Mouse (Mus musculus): Measurements from ENCODE around the gene D430041D05Rik. TPM values are rescaled to one million over a fixed set of nuclear protein-coding genes. Genes with fewer than 3 reads are reported as not detected.

The D430041D05Rik gene
- total RNA-seq, 2 experiments from 2014 or later, result 0.03 TPM

DNA sequence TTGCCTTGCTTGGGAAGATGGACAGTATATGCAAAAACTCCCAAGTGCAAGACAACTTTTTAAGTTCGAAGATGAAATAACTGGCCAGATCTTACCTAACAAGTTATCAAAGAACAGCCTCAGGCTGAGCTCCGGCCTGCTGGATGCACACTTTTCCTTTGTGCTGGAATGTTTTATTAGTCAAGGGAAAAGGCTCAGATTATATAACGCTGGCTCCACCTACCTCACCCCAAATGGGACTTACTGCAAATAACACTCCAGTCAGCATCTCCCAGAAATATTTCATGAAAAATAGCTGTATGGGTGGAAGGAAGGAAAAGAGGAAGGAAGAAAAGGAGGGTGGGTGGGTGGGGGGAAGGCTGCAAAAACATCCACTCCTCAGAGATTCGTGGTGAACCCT lies 54.3 kb downstream of the D430041D05Rik start:
- intact Hi-C loops (cut with DNase I), result no loop called here
- no peak for DNase-seq (ENCODE audit: low spot score)

DNA sequence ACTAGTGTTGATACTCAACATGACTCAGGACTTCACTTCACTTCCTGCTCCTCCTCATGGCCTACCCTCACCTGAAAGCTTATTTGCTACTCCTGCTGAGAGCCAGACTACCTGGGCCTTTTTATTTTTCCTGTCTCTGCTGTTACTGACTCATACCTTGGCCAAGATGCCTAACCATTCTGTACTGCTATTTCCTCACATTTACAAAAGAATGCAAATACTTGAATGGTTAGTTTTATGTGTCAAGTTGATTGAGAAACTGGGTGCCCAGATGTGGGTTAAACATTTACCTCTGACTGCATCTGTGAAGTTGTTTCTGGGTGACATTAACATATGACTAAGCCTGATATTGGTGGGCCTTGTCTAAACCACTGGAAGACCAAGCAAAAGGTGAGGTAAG lies 56.7 kb downstream of the D430041D05Rik start:
- intact Hi-C loops (cut with DNase I), result no loop called here
- DNase-seq (ENCODE audit: low spot score), result no peak

- intact Hi-C loops (cut with DNase I), result no loop called here
- no peak for DNase-seq (ENCODE audit: low spot score)
Observed at GRCm38 (mm10) chr2:104352204-104352493, 58.7 kb downstream of the D430041D05Rik start.

- intact Hi-C loops (cut with DNase I), result no loop called here
- DNase-seq (ENCODE audit: low spot score), result no peak
Observed at GRCm38 (mm10) chr2:104351415-104352203, 59.2 kb downstream of the D430041D05Rik start.

DNA sequence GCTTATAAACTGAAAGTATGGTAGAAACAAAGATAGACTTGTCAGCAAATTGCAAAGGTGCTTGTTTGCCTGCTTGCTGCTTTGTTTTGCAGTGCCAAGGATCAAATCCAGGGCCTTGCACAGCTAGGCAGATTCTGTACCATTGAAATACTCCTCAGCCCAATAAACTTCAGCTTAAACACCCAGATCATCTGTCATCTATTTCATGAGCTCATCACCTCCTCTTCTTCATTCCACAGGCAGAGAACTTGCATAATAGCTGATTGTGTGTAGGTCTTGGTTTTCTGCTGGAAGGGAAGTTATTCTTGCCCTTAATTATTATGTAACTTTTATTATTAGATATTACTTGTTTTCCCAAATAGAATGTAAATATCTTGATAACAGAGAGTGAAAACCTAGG lies 73.2 kb downstream of the D430041D05Rik start:
- intact Hi-C loops (cut with DNase I), result no loop called here
- DNase-seq (ENCODE audit: low spot score), result no peak

GRCm38 (mm10) chr2:104335824-104336223 lies 75.0 kb downstream of the D430041D05Rik start:
- DNase-seq (ENCODE audit: low spot score), result no peak
- intact Hi-C loops (cut with DNase I), result no loop called here

DNA sequence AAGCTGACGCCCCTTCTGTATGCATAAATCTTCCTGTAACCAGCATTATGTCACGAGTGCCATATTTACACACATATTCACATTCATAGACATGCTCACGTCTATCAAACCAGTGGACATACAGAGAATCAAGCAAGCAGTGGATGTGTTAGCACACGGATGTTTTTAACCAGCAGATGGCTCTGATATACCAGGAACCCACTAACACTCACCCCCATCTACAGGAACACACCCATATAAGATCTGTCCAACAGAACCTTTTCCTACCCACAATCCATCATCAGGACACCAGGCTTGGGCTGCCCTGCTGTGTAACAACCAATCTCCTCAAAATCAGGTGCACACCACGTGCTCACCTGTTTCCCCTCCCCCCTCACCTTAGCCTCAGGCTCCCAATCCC lies 76.9 kb downstream of the D430041D05Rik start:
- DNase-seq (ENCODE audit: low spot score), result no peak
- intact Hi-C loops (cut with DNase I), result no loop called here

- DNase-seq (ENCODE audit: low spot score), result no peak
- intact Hi-C loops (cut with DNase I), result no loop called here
Observed at GRCm38 (mm10) chr2:104332707-104333106, 78.1 kb downstream of the D430041D05Rik start.

GRCm38 (mm10) chr2:104331261-104331660 lies 79.6 kb downstream of the D430041D05Rik start:
- intact Hi-C loops (cut with DNase I), result no loop called here
- no peak for DNase-seq (ENCODE audit: low spot score)

DNA sequence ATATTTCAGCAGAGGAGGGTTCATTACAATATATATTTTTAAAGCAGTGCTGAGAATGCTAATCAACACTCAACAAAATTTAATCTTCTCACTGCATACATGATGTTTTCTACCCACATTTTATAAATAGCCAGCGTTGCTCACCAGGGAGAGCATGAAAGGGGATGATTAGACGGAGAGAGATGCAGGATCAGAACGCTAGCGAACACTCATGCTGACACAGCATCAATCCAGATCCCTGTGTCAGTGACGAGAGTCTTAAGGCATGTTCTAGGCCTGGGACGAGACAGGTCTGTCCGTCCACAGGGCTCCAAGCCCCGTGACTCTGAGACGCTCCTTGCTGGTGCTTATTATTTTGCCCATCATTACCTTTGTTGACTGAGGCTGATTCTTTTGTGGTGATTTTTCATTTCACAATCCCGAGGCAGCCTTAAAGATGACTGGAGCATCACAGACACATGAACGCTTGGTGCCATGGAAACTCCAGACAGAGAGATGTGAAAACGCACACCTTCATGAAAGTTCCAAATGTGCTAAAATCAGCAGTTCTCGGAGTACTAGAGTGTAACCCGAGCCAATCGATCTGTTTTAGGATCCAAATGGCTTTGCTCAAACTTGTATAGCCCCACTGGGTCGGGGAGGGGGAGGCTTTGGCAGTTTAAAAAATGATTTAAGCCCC lies 83.6 kb downstream of the D430041D05Rik start:
- intact Hi-C loops (cut with DNase I), result no loop called here
- DNase-seq (ENCODE audit: low spot score), result no peak

GRCm38 (mm10) chr2:104323773-104324172 lies 87.0 kb downstream of the D430041D05Rik start:
- DNase-seq (ENCODE audit: low spot score), result no peak

DNA sequence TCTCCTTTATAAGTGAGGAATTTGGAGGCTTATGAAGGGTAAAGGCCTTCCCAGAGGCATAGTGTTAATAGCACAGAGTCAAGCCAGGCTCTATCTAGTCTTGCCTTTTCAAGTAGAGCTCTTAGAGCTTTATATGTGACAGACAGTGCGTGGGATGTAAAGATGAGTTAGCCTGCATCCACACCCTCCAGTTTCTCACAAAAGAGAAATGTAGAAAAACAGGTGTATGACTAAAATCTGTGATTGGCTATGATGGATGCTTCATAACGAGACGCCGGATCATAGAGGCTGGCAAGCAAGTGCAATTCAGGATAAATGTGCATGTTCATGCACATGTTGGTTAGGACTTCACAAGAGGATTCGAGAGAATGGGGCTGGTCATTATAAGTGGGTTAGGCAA lies 87.5 kb downstream of the D430041D05Rik start:
- DNase-seq (ENCODE audit: low spot score), result no peak
- intact Hi-C loops (cut with DNase I), result no loop called here

More at GRCm38 (mm10) chr2:104323773-104324172, 87.0 kb downstream of the D430041D05Rik start:
- intact Hi-C loops (cut with DNase I), result no loop called here

GRCm38 (mm10) chr2:104320061-104320624 lies 90.7 kb downstream of the D430041D05Rik start:
- no peak for DNase-seq (ENCODE audit: low spot score)
- intact Hi-C loops (cut with DNase I), result no loop called here

GRCm38 (mm10) chr2:104319443-104319842 lies 91.4 kb downstream of the D430041D05Rik start:
- DNase-seq (ENCODE audit: low spot score), result no peak
- intact Hi-C loops (cut with DNase I), result no loop called here

DNA sequence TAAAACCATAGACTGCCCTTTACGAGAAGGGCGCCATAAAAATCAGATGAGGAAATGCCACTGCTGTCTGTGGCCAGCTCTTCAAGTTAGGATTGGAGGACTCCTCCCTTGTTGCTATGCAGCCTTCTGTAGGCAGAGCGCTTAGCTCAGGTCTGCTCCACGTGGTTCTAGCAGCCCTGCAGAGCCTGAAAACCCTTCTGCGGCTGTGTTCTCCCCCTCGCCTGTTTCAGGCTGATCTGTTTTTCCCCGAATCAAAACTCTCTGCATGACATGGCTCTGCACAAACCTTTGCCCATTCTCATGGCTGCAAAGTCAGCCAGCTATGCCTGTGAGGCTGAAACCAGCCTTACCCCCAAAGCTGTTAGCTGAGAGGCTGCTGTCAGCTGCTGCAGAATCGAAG lies 91.9 kb downstream of the D430041D05Rik start:
- DNase-seq (ENCODE audit: low spot score), result no peak
- intact Hi-C loops (cut with DNase I), result no loop called here

DNA sequence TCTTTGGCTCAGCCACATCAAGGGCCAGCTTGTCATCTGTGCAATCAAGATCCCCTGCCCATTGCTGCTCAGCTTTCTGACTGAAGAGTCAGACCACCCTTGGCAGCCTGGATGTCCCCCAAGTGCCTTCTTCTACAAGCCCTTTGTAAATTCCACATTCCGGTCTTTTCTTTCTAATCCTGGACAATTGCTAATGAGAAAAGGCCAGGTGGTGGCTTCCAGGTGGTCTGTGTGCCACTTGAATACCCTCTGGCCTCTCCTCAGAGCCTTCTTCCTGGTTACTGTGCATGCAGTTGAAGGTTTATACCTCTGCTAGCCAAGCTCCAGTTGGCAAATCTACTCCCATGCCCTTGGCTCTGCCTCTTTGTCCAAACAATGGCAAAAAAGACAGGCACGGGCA lies 92.6 kb downstream of the D430041D05Rik start:
- intact Hi-C loops (cut with DNase I), result no loop called here
- no peak for DNase-seq (ENCODE audit: low spot score)

GRCm38 (mm10) chr2:104317631-104318030 lies 93.2 kb downstream of the D430041D05Rik start:
- intact Hi-C loops (cut with DNase I), result no loop called here
- DNase-seq (ENCODE audit: low spot score), result no peak

DNA sequence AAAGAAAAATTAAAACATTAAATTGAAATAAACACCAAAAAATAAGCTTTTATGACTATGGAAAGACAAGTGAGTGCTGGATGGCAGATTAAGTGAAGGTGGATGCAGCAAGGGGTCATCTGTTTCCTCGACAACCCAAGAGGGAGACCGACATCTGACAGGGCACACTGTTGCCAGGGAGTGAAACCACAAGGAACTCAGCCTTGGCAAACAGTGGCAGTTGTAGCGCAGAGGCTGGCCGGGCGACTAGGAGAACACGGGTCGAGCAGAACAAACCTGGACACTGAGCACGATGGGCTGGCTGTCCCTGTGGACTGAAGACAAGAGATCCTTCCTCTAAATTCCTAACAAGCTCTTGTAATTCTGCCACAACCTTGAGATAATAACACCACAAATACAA lies 94.3 kb downstream of the D430041D05Rik start:
- intact Hi-C loops (cut with DNase I), result no loop called here
- DNase-seq (ENCODE audit: low spot score), result no peak

DNA sequence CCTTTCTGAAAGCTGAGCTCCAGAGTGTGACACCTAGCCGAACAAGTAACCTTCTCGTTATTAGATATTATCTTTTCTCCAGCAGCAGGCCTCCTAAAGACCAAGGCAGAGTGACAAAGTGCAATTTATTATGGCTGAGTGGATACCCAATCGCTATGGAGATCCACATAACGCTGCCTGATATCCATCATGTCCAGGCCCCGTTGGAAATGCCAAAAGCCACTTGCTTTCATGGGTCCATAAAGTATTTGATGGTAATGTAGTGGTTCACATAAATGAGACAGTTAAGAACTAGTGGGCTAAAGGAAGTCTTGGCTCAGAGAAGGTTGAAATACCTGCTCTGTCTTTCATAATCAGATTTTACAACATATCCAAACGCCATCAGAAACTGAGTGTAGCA lies 97.6 kb downstream of the D430041D05Rik start:
- DNase-seq (ENCODE audit: low spot score), result no peak
- intact Hi-C loops (cut with DNase I), result no loop called here

DNA sequence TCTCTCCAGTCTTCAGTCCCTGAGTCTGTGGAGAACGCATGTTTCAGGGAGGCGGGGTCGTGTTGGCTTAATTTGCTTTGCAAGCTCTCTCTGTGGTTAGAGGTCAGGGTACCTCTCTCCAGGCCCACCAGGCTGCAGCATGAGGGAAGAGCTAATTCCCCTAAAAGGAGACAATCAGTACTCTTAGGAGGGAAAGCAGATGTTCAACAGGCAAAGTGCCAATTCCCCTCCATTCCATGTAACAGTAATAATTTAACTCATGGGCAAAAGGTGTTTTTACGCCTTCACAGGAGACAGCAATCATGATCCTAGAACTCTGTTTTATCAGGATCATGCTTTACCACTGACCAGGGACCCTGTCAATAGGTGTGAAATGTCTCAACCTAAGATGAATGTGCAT lies 103.7 kb downstream of the D430041D05Rik start:
- intact Hi-C loops (cut with DNase I), result no loop called here
- no peak for DNase-seq (ENCODE audit: low spot score)

GRCm38 (mm10) chr2:104305722-104306121 lies 105.1 kb downstream of the D430041D05Rik start:
- DNase-seq (ENCODE audit: low spot score), result no peak
- intact Hi-C loops (cut with DNase I), result no loop called here
